Mouse (Mus musculus): ENCODE data around the gene Ascc1.
A peak's percentile ranks its signal among the peaks of the same experiment; 100 is the strongest.

DNA sequence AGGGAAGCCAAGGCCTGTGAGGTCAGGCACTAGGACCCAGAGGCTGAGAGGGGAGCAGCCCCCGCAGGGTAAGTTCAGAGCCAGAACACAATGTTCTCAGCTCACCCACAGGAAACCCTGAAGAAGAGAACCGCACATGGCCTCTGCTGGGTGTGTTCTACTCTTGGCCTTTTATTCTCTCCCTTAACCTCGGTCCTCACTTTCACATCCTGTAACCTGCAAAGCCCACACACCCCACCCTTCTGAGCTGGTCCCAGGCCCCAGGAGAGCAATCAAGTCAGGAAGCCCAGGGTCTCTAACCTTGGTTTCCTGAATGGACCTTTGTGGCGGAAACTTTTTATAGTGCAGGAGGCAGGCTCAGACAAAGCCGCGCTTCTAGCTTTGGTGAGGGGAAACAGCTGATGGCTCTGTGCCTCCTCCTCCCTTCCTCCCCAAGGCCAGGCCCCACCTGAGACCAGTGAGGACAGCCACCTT lies 28.4 kb upstream of the Ascc1 start:
- TF ChIP-seq EP300 (IDR thresholded peaks at IDR 0.05; ENCODE audit: low read depth) (peak; percentile 91), CTCF (IDR thresholded peaks at IDR 0.05; ENCODE audit: low read depth) (no peak)

All from liver, postnatal 0 days (tissue).